Mouse (Mus musculus) bone marrow macrophage, adult 2 months (primary cell): Measurements from ENCODE around the gene Tfpi. TPM values are rescaled to one million over a fixed set of nuclear protein-coding genes. Genes with fewer than 3 reads are reported as not detected.
"Not testable (repeated sequence)": the region's sequence is repeated elsewhere in the genome, so short reads cannot be mapped to it uniquely, and the experiment has no call there.

Source experiments
- H3K27ac ChIP-seq: 2 replicates; pipeline ENCODE4 v1.5.1; 2012; ENCODE audit warnings: low read depth, low read length; ENCODE audit not compliant: insufficient read depth
- H3K4me1 ChIP-seq: 2 replicates; pipeline ENCODE4 v1.6.1; 2012; ENCODE audit warnings: low read length; ENCODE audit not compliant: control insufficient read depth, insufficient read depth
- H3K4me3 ChIP-seq: 2 replicates; pipeline ENCODE4 v1.5.1; 2012; ENCODE audit warnings: mild to moderate bottlenecking, low read length, moderate library complexity; ENCODE audit not compliant: insufficient read depth
- CTCF ChIP-seq: IDR thresholded peaks from 2 replicates; pipeline ENCODE4 v1.5.1; 2012; ENCODE audit warnings: low read depth, mild to moderate bottlenecking, low read length, moderate library complexity
- POLR2A ChIP-seq: IDR thresholded peaks from 2 replicates; pipeline ENCODE4 v1.6.1; 2012; ENCODE audit warnings: mild to moderate bottlenecking, low read depth, low read length, borderline replicate concordance
- polyA plus RNA-seq: library from polyadenylated mRNA; stranded (reverse); fragments of >200 nt; gene quantifications from 2 replicates; pipeline ENCODE4 v1.2.4, GENCODE M21; 2012; ENCODE audit not compliant: missing spikeins, insufficient read depth, insufficient read length

Tfpi gene
- polyA plus RNA-seq, 1 experiment: 25.5 TPM

- H3K27ac ChIP-seq: no peak overlapping the region
- TF ChIP-seq CTCF: no peak
- TF ChIP-seq POLR2A: no peak
- H3K4me3 ChIP-seq: no peak overlapping the region
Observed at GRCm38 (mm10) chr2:84402713-84403112, 73.9 kb downstream of the Tfpi start.

GRCm38 (mm10) chr2:84396557-84396956 is 80.0 kb downstream of the Tfpi start:
- Histone ChIP-seq H3K4me1 (peaks cover 19% of the 10 kb centered on the region), H3K27ac (no peak overlapping the region), H3K4me3 (no peak overlapping the region)
- TF ChIP-seq CTCF (no peak), POLR2A (no peak)

More at GRCm38 (mm10) chr2:84402713-84403112, 73.9 kb downstream of the Tfpi start:
- no peaks in the 10 kb centered on the region; the same call in 1 of the 2 replicates for H3K4me1 ChIP-seq

DNA sequence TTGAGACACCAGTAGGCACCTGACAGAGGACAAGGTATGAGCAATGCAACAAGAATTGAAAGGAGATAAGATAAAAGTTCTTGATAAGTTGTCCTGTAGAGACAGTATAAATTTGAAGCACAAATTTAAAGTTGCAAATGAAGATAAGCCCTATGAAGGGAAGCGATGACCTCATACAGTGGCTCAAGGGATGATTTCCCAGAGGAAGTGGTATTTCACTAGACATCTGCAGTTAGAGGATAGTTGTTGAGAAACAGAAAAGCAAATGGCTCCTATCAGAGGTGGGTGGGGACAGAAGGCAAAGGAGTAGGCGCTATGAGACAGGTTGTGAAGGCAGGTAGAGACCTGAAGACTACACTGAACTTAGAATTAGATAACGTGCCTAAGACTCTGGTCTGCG is 83.3 kb downstream of the Tfpi start:
- TF ChIP-seq POLR2A: no peak
- no peak for TF ChIP-seq CTCF
- Histone ChIP-seq H3K27ac (no peak overlapping the region), H3K4me1 (peaks cover 22% of the 10 kb centered on the region), H3K4me3 (no peak overlapping the region)

DNA sequence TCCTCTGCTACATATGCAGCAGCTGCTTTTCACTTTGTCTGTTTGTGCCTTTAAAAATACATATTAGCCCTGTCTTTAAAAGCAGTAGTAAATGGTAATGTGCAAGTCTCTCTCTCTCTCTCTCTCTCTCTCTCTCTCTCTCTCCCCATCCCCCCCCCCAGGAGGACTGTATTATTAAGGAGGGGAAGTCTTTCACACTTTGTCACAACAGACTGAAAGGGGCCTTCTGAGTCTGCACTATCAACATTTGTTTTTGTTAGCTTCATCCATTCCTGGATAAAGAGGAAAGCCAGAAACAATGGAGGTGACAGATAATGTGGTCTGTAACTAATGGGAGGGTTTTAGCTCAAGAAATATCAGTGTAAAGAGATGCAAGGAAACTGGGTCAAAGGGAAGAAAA is 87.5 kb downstream of the Tfpi start:
- no peak for TF ChIP-seq CTCF
- TF ChIP-seq POLR2A: no peak
- no peak overlapping the region for H3K4me3 ChIP-seq
- no peak overlapping the region for H3K27ac ChIP-seq
- peaks cover 23% of the 10 kb centered on the region for H3K4me1 ChIP-seq

DNA sequence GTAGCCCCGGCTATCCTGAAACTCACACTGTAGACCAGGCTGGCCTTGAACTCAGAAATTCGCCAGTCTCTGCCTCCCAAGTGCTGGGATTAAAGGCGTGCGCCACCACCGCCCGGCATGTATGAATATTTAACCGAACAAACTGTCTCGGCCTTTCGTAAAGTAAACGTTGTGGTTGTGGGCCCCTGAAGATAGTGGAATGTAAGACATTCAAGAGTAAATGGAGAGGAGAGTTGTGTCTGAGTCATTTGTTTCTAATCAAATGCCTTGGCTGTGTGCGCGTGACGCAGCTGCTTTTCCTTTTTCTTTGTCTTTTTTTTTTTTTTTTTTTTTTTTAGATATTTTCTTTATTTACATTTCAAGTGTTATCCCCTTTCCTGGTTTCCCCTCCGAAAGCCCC is 88.0 kb downstream of the Tfpi start:
- peaks cover 17% of the 10 kb centered on the region for H3K4me1 ChIP-seq
- H3K27ac ChIP-seq, H3K4me3 ChIP-seq: not testable (repeated sequence)

GRCm38 (mm10) chr2:84388023-84388416 is 88.6 kb downstream of the Tfpi start:
- TF ChIP-seq POLR2A (no peak), CTCF (no peak)
- H3K4me3 ChIP-seq: no peak overlapping the region
- peaks cover 16% of the 10 kb centered on the region for H3K4me1 ChIP-seq
- no peak overlapping the region for H3K27ac ChIP-seq

DNA sequence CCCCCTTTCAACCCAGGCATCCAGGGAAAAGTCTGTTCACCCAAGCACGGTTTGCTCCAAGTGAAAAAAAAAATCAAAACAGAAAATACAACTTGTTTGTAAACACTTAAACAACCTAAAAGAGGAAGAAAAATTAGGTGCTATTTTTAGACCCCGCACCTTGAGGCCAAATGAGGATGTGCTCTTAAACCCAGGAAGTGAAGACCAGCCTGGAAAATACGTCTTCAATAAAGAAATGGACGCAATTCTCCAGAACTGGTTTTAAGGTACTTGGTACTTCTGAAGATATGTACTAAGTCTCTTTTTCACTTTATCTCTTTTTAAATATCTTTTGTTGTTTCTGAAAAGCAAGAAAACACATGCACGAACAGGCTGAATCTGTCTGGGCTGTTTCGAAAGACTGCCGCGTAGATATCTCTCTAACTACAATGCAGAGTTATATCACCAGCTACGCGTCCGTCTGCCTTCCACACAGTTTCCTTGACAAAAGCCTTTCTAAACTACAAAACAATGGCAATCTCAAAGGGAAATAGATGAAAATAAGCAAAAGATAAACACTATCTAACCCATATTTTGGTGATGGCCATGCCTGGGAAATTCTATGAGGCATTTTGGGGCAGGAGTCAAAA is 89.1 kb downstream of the Tfpi start:
- no peak overlapping the region for H3K27ac ChIP-seq
- TF ChIP-seq CTCF: no peak
- no peak for TF ChIP-seq POLR2A
- H3K4me1 ChIP-seq: peaks cover 15% of the 10 kb centered on the region
- no peak overlapping the region for H3K4me3 ChIP-seq

DNA sequence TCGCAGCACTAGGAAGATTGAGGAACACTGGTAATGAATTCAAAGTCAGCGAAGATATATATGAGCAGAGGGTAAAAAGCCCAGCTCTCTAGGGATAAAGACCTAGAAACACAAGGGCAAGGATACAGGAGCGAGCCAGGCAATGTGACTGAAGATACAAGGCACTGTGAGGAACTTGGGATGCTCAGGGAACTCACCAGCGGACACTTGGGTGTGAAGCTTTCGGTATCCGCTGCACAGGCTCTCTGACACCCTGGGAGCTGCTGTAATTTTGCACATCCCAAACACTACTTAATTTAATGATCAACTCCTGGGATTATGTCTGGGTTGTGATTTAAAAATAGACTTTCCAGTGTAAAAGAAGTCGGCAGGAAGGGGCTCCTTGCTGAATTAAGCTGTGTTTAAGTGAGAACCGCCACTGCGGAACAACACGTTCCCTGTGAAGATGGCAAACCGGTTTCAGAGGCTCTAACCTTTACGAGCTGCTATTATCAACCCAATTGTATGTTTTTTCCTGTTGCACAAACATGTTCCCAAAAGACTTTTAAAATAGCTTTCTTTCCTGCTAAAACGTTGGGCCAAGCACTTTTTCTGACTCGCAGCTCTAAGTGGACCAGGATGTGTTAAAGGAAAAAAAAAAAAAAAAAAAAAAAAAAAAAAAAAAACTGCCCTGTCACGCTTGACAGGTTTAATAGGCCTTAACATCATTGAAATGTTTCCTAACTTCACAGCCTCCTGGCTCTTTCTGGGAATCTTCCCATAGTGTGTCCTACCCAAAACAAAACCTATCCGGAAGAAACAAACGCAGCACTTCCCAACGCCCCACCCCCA is 89.8 kb downstream of the Tfpi start:
- TF ChIP-seq CTCF (no peak), POLR2A (no peak)
- Histone ChIP-seq H3K4me3 (no peak overlapping the region), H3K27ac (no peak overlapping the region), H3K4me1 (peaks cover 15% of the 10 kb centered on the region)

- TF ChIP-seq CTCF: no peak
- TF ChIP-seq POLR2A: no peak
- Histone ChIP-seq H3K4me1 (peaks cover 20% of the 10 kb centered on the region), H3K27ac (no peak overlapping the region), H3K4me3 (no peak overlapping the region)
Observed at GRCm38 (mm10) chr2:84384911-84385693, 91.5 kb downstream of the Tfpi start.

DNA sequence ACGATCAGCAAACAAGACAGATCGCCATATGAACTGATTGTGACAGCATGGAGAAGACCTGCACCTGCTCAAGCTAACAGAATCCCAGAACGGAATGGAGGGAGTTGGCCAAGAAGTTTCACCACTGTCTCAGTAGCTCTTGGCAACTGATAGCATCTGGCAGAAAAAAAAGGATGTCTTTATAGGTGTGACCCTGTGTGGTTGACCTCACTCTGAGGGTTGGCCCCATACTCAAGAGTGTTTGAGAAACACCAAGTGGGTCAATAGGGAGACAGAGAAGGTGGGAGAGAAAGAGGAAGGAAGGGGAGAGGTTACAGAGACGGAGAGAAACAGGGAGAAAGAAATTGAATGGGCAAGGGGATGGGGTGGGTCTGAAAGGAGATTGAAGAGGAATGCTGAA is 92.7 kb downstream of the Tfpi start:
- TF ChIP-seq POLR2A (no peak), CTCF (no peak)
- Histone ChIP-seq H3K27ac (no peak overlapping the region), H3K4me1 (peaks cover 20% of the 10 kb centered on the region), H3K4me3 (no peak overlapping the region)

Other genes with a start within 250 kb of the Tfpi start
- 23.2 and 29.1 TPM in 2 replicates for gene Calcrl, start 51.4 kb downstream of the Tfpi start, polyA plus RNA-seq
- 99.2 and 110 TPM in 2 replicates for gene Ctnnd1, start 174.0 kb upstream of the Tfpi start, polyA plus RNA-seq
- not detected in 2 replicates for gene Btbd18, start 182.3 kb upstream of the Tfpi start, polyA plus RNA-seq
- gene Selenoh, start 194.0 kb upstream of the Tfpi start, polyA plus RNA-seq: 24.2 and 24.5 TPM in 2 replicates
- not detected in 2 replicates for gene Gm28635, start 201.3 kb upstream of the Tfpi start, polyA plus RNA-seq
- gene Med19, start 201.6 kb upstream of the Tfpi start, polyA plus RNA-seq: 20.4 and 22.9 TPM in 2 replicates
- gene Tmx2, start 202.4 kb upstream of the Tfpi start, polyA plus RNA-seq: 41.4 TPM in 2 replicates
- gene Zdhhc5, start 238.4 kb upstream of the Tfpi start, polyA plus RNA-seq: 27.5 and 29.2 TPM in 2 replicates